Mouse (Mus musculus): ENCODE results near the gene Adamts17.

- peak; percentile 18; the same call in 1 of the 2 replicates for TF ChIP-seq POLR2A (IDR thresholded peaks at IDR 0.05; ENCODE audit: insufficient read depth, low read depth, low read length)
- TF ChIP-seq CTCF (IDR thresholded peaks at IDR 0.05) = no peak
Observed at GRCm38 (mm10) chr7:67041685-67042084, 202.2 kb downstream of the Adamts17 start.
